Mouse (Mus musculus) megakaryocyte, embryonic 14.5 days (primary cell): ENCODE measurements around the gene Plekhs1.

Source experiments
- FLI1 ChIP-seq: IDR thresholded peaks from 2 replicates; pipeline ENCODE4 v1.6.1; 2012; ENCODE audit warnings: low read length, inconsistent platforms, mixed read lengths
- GATA1 ChIP-seq: IDR thresholded peaks from 3 replicates; pipeline ENCODE4 v1.6.1; 2012; ENCODE audit warnings: mixed read lengths, low read length, inconsistent platforms, borderline replicate concordance

DNA sequence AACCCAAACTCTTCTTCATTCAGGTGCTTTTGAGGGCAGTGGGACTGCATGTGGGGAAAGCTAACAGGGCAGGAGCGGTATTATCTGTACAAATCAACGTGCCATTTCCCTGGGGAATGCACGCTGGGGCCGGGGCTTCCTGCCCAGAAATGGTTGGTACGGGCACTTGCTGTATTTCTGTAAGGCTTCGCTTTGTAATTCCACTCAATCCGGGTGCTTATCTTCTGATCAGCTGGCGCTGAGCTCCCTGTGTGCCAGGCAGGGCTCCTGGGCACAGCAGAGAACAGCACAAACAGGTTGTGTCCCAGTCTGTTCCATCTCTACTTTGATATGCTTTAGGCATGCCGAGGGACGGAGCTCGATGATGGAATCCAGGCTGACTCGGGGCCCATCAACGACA, 25.1 kb upstream of the Plekhs1 start:
- TF ChIP-seq GATA1 (no peak), FLI1 (no peak)
